Mouse (Mus musculus) liver, embryonic 16.5 days (tissue): ENCODE data around the gene Cox4i2. TPM values are rescaled to one million over a fixed set of nuclear protein-coding genes. Genes with fewer than 3 reads are reported as not detected.

Experiments used
- ATAC-seq: fragments of 200-750 bp; cut with Nextera tagmentation; 2 replicates; pipeline ENCODE4 v1.8.0; 2017; ENCODE audit warnings: low read depth, mild to moderate bottlenecking, moderate number of reproducible peaks, moderate library complexity
- H3K27ac ChIP-seq: fragments of 300-500 bp; sonication (generic); 2 replicates; pipeline ENCODE4 v1.5.1; 2014; ENCODE audit warnings: mild to moderate bottlenecking, low read length
- H3K27me3 ChIP-seq: fragments of 300-500 bp; sonication (generic); 2 replicates; pipeline ENCODE4 v1.6.1; 2014; ENCODE audit warnings: low read depth, low read length, mixed read lengths; ENCODE audit not compliant: control insufficient read depth, insufficient read depth
- H3K36me3 ChIP-seq: fragments of 300-500 bp; sonication (generic); 2 replicates; pipeline ENCODE4 v1.6.1; 2014; ENCODE audit warnings: mild to moderate bottlenecking; ENCODE audit not compliant: control insufficient read depth, insufficient read depth
- H3K4me1 ChIP-seq: fragments of 300-500 bp; sonication (generic); 2 replicates; pipeline ENCODE4 v1.6.1; 2014; ENCODE audit warnings: low read depth, low read length, mixed read lengths; ENCODE audit not compliant: control insufficient read depth
- H3K4me2 ChIP-seq: fragments of 300-500 bp; sonication (generic); 2 replicates; pipeline ENCODE4 v1.6.1; 2014; ENCODE audit warnings: low read depth, low read length, mixed read lengths
- H3K4me3 ChIP-seq: fragments of 300-500 bp; sonication (generic); 2 replicates; pipeline ENCODE4 v1.5.1; 2014; ENCODE audit warnings: low read depth, mild to moderate bottlenecking, low read length
- H3K9ac ChIP-seq: fragments of 300-500 bp; sonication (generic); 2 replicates; pipeline ENCODE4 v1.6.1; 2014; ENCODE audit warnings: low read depth, low read length
- H3K9me3 ChIP-seq: fragments of 300-500 bp; sonication (generic); replicated peaks from 2 replicates; pipeline ENCODE4 v1.6.1; 2016; ENCODE audit warnings: low read length; ENCODE audit not compliant: control insufficient read depth
- WGBS: fragments of 180-500 bp; shearing (Covaris S2); extraction: QIAGEN DNeasy Blood & Tissue Kit; methylation state at CpG from one replicate; pipeline ENCODE4 v1.1.7; 2014; ENCODE audit not compliant: insufficient replicate concordance; 5-methylcytosine and 5-hydroxymethylcytosine counted together
- polyA plus RNA-seq: library from polyadenylated mRNA; unstranded; fragments of >200 nt; fragmentation: Nextera tagmentation; extraction: Ambion mirVana; gene quantifications from 2 replicates; pipeline ENCODE4 v1.2.1, GENCODE M21; 2015

The Cox4i2 gene
- polyA plus RNA-seq, 1 experiment from 2014 or later, result 1.4 TPM

DNA sequence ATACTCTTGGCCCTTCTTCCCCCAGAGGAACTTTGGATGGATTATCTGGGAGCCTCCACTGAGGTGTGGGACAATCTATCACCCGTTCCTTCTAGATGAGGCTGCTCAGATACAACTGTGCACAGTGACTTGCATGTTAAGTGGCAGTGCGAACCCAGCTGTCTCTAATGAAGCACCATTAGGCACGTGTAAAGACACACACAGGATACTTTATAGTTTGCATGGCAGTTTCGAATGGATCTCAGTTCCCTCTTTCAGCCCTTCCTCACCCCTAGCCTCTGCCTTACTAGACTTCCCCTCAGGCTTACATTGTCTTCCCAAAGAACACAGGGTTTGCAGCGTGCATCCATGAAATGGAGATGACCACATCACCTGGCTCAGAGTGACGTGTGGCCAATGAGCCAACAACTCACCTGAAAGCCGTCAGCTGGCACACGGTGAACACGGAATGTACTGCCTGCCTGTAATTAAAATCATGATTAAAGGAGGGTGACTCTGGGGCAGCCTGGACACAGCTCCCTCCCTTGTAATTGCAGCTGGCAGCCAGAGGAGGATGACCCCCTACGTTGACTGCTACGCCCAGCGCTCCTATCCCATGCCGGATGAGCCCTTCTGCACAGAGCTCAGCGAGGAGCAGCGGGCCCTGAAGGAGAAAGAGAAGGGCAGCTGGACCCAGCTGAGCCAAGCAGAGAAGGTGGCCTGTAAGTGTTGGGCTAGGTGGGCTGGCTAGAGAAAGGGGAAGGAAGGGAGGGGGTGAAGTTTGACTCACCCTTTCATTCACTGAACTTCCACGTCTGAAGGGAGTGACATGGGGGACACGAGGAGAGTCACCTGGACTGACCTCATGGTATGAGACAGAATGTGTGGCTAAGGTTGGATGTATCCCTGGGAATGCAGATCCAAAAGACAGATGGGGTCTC lies 2.8 kb downstream of the Cox4i2 start:
- ATAC-seq, result no peak
- Histone ChIP-seq H3K27me3 (peaks cover 27% of the 10 kb centered on the region), H3K9me3 (no peaks in the 10 kb centered on the region), H3K27ac (no peak overlapping the region), H3K4me2 (no peak overlapping the region), H3K9ac (no peak overlapping the region), H3K4me3 (no peak overlapping the region), H3K36me3 (no peaks in the 10 kb centered on the region), H3K4me1 (no peaks in the 10 kb centered on the region)
- 52% methylated on average over 17 of the region's 17 CpGs for WGBS

- no peak for ATAC-seq
- 33% methylated on average over 2 of the region's 2 CpGs for WGBS
Observed at GRCm38 (mm10) chr2:152757478-152757877, 3.5 kb downstream of the Cox4i2 start.

DNA sequence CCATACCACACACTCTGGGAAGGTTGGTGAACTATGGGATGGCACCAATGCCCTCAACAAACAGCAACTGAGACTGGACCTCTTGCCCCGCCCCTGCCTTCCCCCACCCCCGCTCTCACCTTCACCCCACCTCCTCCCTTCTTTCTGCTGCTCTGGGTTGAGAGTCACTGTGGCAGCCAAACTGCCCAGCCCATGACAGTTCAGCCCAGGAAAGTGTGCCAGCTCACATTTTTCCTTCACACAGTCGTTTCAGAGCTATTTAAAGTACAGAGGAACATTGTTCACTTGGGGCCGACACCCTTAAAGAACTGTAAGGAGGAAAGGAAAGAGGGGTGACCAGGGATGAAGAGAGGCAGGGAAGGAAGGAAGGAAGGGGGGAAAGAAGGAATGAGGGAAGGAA lies 4.4 kb downstream of the Cox4i2 start:
- no peaks in the 10 kb centered on the region for H3K4me1 ChIP-seq
- WGBS, result 43% methylated on average over 4 of the region's 4 CpGs
- H3K9ac ChIP-seq, result no peak overlapping the region
- no peak overlapping the region for H3K4me2 ChIP-seq
- H3K27ac ChIP-seq, result no peak overlapping the region
- no peaks in the 10 kb centered on the region for H3K9me3 ChIP-seq
- no peaks in the 10 kb centered on the region for H3K36me3 ChIP-seq
- ATAC-seq, result no peak
- H3K4me3 ChIP-seq, result no peak overlapping the region
- peaks cover 25% of the 10 kb centered on the region for H3K27me3 ChIP-seq

More at GRCm38 (mm10) chr2:152757478-152757877, 3.5 kb downstream of the Cox4i2 start:
- Histone ChIP-seq H3K4me1 (no peaks in the 10 kb centered on the region), H3K4me2 (no peak overlapping the region), H3K36me3 (no peaks in the 10 kb centered on the region), H3K4me3 (no peak overlapping the region), H3K27ac (no peak overlapping the region), H3K9ac (no peak overlapping the region), H3K9me3 (no peaks in the 10 kb centered on the region), H3K27me3 (peaks cover 27% of the 10 kb centered on the region)

DNA sequence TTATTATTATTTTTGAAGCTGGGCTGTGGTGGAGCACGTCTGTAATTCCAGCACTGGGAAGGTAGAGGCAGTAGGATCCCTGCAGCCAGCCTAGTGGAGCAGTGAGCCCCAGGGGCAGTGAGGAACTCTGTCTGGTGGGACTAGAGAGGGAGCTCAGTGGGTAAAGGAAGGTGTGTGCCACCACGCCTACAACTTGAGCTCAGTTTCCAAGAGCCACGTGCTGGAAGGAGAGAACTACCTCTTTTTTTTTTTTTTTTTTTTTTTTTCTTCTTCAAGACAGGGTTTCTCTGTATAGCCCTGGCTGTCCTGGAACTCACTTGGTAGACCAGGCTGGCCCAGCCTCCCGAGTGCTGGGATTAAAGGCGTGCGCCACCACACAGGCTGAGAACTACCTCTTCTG lies 9.3 kb downstream of the Cox4i2 start:
- H3K4me1 ChIP-seq, result peaks cover 24% of the 10 kb centered on the region

DNA sequence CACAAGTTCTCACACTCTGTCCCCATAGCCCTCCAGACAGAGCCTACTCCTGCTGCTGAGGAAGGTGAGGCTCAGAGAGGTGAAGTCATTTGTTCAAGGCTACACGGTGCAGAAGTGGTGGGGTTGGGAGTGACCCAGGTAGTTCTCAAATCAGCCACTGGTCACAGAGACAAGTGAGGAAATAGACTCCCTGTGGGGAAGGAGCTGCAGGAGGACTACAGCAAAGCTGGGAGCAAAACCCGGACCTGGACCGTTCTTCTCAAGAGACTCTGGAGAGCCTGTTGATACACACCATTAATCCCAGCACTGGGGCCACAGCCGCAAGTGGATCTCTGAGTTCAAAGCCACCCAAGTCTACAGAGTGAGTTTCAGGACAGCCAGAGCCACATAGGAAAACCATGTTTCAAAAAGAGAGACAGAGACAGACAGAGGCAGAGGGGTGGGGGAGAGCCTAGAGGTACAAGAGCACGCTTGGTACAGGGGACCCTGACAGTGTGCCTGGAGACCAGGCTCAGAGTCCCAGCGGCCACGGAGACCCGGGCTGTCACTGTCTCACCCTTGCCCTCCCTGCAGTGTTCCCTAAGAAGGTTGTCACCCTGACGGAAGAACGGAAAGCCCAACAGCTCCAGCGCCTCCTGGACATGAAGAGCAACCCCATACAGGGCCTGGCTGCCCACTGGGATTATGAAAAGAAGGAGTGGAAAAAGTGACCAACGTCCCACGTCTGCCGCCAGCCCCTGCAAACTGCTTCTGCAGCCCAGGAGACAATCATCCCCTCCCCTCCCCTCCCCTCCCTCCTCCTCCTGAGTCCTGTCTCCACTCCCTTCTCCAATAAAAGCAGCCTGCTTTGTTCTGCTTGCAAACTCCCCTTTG lies 10.4 kb downstream of the Cox4i2 start:
- Histone ChIP-seq H3K36me3 (no peaks in the 10 kb centered on the region), H3K4me3 (no peak overlapping the region), H3K27me3 (peaks cover 6% of the 10 kb centered on the region; the same call in 1 of the 2 replicates), H3K9ac (peak overlapping the region; percentile 30; the same call in 1 of the 2 replicates), H3K27ac (no peak overlapping the region), H3K9me3 (no peaks in the 10 kb centered on the region), H3K4me1 (peaks cover 35% of the 10 kb centered on the region), H3K4me2 (no peak overlapping the region)
- WGBS, result 36% methylated on average over 14 of the region's 14 CpGs
- no peak for ATAC-seq

More for the DNA sequence above, 9.3 kb downstream of the Cox4i2 start:
- H3K4me2 ChIP-seq, result no peak overlapping the region
- no peak overlapping the region for H3K9ac ChIP-seq
- no peaks in the 10 kb centered on the region for H3K9me3 ChIP-seq
- no peak for ATAC-seq
- H3K27ac ChIP-seq, result no peak overlapping the region
- peaks cover 6% of the 10 kb centered on the region; the same call in 1 of the 2 replicates for H3K27me3 ChIP-seq
- H3K36me3 ChIP-seq, result no peaks in the 10 kb centered on the region
- no peak overlapping the region for H3K4me3 ChIP-seq
- 58% methylated on average over 6 of the region's 6 CpGs for WGBS

- no peak overlapping the region for H3K27ac ChIP-seq
- no peak overlapping the region for H3K4me2 ChIP-seq
- no peak for ATAC-seq
- no peak overlapping the region for H3K4me3 ChIP-seq
- H3K9me3 ChIP-seq, result no peaks in the 10 kb centered on the region
- peaks cover 41% of the 10 kb centered on the region for H3K4me1 ChIP-seq
- WGBS, result 54% methylated on average over 7 of the region's 7 CpGs
- H3K9ac ChIP-seq, result no peak overlapping the region
- H3K27me3 ChIP-seq, result peaks cover 6% of the 10 kb centered on the region; the same call in 1 of the 2 replicates
- H3K36me3 ChIP-seq, result no peaks in the 10 kb centered on the region
Observed at GRCm38 (mm10) chr2:152765045-152765674, 11.2 kb downstream of the Cox4i2 start.

- Histone ChIP-seq H3K27ac (no peak overlapping the region; the same call in 1 of the 2 replicates), H3K4me2 (no peak overlapping the region), H3K4me1 (peaks cover 43% of the 10 kb centered on the region), H3K9me3 (no peaks in the 10 kb centered on the region), H3K36me3 (no peaks in the 10 kb centered on the region), H3K9ac (no peak overlapping the region), H3K27me3 (peaks cover 6% of the 10 kb centered on the region), H3K4me3 (no peak overlapping the region)
- peak; percentile 26; the same call in 1 of the 2 replicates for ATAC-seq
- 14% methylated on average over 25 of the region's 25 CpGs for WGBS
Observed at GRCm38 (mm10) chr2:152766387-152767123, 12.6 kb downstream of the Cox4i2 start.

- 38% methylated on average over 12 of the region's 12 CpGs for WGBS
- Histone ChIP-seq H3K4me3 (no peak overlapping the region), H3K4me2 (peak overlapping the region; percentile 25; the same call in 1 of the 2 replicates), H3K9me3 (no peaks in the 10 kb centered on the region), H3K27ac (no peak overlapping the region), H3K4me1 (peaks cover 44% of the 10 kb centered on the region), H3K27me3 (peaks cover 10% of the 10 kb centered on the region), H3K36me3 (no peaks in the 10 kb centered on the region), H3K9ac (no peak overlapping the region; the same call in 1 of the 2 replicates)
- peak; percentile 62 for ATAC-seq
Observed at GRCm38 (mm10) chr2:152767618-152768271, 13.8 kb downstream of the Cox4i2 start.
